Mouse (Mus musculus) cerebellum, postnatal 14 days (tissue): ENCODE data around the gene Cib4.

Source experiments
- DNase-seq, 2 experiments: peaks; one replicate each; pipeline ENCODE4 v3.0.0; 2021; ENCODE audit warnings: mixed read lengths in 2 of 2

Gene Cib4

DNA sequence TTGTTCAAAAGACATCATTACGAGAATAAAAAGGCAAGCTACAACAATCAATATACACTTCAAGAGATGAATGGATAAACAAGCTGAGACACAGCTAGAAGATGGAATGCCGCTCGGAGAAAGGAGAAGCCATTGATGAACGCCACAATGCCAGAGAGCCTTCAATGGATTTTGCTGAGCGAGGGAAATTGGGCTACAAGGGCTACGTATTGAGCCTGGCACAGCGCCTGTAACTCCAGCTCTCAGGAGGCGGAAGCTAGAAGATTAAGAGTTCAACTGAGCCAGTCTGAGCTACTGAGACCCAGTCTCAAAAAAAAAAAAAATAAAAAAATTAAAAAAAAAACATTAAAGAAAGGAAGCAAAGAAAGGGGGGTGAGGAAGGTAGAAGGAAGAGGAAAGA lies 32.5 kb downstream of the Cib4 start:
- peak in 1 of 2 experiments; percentile 41 for DNase-seq

DNA sequence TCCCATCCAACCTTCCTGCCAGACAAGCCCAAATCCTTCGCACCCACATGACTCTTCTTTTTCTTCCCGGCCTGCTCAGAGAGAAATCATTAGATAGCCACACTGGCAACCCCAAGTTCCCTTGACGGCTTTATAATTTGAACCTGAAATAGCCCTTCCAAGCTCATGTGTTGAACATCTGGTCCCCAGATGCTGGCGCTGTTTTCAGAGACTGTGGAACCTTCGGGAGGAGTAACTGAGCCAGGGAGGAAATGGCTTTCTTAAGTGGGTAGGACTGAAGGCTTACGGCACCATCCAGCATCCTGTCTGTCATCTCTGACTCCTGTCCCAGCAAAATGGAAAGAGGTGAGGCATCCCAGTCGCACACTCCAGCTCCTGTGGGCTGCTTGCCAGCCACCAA lies 48.3 kb downstream of the Cib4 start:
- DNase-seq = no peak

DNA sequence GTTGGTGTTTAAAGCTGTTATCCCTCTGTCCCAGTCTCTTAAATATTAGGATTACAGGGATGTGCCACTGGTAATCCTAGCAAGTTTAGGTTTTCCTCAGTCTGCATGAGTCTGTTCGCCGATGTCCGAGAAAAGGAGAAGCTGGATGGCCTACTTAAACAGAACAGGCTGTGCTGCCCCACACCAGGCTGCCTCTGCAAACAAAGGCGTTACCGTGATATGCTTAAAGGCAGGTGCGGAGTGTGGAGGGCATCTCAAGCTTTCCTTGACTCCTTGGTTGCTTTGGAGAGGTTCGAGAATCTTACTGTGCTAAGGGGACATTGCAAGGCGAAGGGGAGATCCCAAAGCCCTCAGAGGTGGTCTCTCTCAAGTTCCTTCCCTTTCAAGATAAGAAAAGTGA lies 48.8 kb downstream of the Cib4 start:
- DNase-seq = no peak

DNA sequence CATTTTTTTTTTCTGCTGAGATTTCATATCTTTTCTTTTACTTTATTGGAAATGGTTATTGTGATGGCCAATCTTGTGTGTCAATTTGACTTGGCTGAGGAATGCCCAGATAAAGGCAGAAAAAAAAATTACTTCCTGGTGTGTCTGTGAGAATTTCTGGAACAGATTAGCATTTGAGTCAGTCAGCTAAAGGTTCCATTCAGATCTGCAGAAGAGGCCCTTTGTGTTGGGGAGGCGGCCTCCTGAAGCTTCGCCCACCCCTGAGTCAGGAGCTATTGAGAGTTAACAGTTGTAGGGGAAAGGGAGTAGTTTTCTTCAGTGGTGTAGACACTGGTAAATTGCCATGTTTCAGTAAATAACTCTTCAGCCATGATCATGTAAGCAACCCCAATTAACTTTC lies 50.3 kb downstream of the Cib4 start:
- no peak for DNase-seq

DNA sequence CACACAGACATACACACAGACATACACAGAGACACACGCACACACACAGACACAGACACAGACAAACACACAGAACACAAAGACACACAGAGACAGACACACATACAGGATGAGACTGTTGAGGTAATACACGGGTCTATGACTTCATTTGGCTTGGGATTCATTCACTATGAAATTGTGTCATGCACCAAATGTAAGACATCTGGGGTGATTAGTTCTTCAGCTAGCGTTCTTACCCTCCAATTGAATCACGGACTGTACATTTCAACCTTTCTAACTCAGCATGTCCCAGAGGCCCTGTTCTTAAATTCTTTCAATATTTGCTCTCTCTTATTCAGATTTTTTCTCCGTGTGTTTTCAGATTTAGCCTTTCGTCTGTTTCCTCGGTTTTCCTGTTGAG lies 51.0 kb downstream of the Cib4 start:
- no peak for DNase-seq

DNA sequence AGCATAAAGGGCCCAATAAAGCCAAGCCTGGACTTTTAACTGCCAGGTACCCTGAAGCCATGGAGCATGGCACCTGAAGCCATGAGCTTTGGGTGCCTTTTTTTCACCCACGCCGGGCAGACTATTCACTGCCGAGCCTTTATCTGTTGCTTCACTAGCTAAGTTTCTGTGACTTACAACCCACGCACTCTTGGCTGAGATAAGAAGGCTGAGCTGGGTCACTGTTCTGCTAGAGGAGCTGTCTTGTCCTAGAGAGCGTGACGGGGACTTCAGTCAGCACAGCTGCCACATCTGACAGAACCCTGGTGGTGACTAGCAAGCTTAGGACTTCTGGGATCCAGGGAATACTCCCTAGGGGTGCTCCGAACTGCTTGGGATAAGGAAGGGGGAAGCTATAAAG lies 51.9 kb downstream of the Cib4 start:
- no peak for DNase-seq

DNA sequence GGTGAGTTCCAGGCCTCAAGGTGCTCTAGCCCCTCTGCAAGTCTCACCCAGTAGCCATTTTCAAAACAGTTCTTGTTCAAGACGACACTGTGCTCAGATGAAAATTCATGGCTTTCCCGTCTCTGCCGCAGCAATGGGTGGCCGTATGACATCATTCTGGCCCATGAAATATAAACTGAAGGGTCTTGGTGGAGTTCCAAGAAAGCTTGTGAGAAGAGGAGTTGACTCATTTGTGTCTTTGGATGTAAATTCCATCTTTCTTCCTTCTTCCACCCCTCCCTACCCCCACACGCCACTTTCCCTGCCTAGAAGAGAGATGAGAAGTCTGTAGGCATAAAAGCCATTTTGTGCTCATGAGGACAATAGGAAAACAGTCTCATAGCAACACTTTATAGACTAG lies 54.8 kb downstream of the Cib4 start:
- no peak for DNase-seq

DNA sequence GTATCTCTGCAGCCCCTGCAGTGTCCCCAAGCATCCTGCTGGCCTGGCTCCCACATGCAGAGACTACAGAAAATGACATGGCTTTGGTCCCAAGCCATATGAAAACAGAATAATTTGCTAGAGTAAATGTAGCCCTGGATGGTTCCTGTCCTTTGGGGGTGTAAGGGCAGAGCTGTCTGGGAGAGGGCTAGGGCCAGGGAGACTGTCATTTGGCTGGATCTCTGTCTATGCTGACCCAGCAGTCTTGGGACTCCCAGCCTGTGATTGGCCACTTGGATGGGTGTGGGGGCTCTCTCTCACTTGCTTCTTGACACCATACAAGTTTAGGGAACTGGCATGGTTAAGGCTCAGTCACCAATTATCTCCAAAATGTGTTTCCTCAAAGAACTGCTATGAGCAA lies 55.4 kb downstream of the Cib4 start:
- no peak for DNase-seq

DNA sequence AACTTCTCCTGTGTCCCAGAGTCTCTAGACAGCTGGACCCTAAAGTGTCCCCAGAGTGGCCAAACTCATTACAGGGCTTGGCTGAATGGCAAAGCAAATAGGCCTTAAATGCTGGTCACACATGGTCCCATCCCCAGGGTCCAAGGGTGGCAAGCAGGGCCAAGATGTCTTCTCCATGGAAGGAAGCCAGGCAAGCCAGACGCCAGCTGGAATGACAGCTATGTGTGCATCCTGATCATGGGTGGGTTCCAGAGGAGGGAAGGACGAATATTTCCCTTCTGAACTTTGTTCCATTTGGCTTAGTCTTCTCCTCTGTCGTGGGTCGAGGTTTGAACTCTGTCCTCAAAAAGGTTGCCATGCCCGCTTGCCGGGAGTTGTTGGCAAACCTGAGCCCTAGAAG lies 60.5 kb downstream of the Cib4 start:
- peak; percentile 50 to 66 for DNase-seq

DNA sequence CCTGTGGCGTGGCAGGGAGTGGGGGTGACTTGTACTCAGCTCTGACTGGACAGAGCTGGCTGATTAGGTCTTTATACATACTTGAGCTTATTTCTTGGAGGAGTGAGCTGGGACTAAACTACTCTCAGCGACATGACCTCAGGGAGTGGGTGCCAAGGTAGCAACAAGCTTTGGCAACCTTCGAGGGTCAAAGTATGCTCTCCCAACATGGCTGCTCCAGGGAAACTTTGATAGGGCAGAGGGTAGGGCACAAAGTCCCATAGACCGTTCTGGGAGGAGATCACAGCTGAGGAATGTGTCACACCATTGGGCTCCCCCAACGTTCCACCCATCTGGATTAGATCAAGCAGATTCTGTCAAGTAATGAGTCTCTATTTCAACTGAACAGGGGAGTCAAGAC lies 61.0 kb downstream of the Cib4 start:
- DNase-seq = no peak

DNA sequence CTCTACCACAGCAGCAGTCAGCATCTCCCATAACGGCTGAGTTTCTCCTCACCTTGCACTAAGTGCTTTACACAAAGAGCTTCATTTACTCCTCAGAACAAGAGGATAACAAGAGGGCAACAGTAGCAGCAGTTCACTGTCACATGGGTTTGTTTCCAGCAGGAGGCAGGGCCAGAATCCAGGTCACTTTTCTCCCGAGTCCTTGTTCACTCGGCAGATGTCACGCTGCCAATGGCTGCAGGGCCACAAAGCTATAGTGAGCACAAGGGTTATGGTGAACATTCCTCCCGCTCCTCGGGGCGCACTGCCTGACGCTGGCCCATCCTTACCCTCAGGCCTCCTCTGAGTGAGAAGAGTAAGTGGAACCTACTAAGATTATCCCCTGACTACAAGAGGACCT lies 62.1 kb downstream of the Cib4 start:
- DNase-seq = peak; percentile 33 to 45

DNA sequence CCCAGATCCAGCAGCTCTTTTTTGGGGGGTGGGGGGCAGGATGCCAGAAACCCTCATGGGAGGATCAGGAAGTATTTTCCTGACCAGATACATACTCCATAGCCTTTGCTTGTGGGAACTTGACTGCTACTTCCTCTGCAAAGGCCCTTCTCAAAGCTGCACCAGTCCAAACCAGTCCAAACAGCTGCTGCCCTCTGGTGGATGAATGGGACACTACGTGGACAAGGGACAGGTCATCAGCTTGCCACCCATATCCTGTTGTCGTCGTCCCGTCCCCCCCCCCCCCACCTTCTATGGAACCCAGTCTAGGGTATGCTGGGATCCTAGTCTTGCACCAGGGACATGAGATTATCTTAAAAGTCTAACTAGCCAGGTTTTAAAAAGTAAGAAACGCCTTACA lies 63.3 kb downstream of the Cib4 start:
- peak; percentile 85 to 92 for DNase-seq

DNA sequence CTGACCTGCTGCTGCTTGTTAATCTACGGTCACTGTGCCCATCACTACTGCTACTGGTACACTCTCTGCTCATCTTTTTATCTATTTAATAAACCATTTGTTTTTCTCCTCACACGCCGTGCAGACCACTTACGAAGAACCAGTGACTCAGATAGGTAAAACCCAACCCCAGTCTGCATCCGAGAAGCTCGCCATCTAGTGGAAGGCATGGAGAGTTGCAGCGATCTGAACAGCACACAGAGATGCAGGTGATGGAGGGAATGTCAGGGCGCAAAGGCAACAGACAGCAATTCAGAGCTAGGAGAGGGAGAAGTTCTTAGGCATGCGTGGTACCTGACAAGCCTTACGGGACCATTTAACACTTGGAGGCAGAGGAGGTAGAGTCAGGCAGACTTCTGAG lies 69.1 kb downstream of the Cib4 start:
- DNase-seq = peak; percentile 70 to 71

DNA sequence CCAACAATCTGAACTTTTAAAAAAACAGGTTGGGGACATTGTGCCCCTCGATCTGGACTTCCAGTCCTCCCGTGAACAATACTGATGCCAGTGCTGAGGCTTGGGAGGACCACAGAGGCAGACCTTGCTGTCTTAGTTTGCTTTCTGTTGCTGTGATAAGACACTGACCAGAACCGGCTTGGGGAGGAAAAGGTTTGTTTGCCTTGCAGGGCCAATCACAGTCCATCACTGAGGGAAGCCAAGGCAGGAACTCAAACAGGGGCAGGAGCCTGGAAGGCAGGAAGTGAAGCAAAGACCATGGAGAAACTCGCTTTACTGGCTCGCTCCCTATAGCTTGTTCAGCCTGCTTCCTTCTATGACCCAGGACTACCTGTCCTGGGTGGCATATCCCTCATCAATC lies 73.5 kb downstream of the Cib4 start:
- DNase-seq = no peak

DNA sequence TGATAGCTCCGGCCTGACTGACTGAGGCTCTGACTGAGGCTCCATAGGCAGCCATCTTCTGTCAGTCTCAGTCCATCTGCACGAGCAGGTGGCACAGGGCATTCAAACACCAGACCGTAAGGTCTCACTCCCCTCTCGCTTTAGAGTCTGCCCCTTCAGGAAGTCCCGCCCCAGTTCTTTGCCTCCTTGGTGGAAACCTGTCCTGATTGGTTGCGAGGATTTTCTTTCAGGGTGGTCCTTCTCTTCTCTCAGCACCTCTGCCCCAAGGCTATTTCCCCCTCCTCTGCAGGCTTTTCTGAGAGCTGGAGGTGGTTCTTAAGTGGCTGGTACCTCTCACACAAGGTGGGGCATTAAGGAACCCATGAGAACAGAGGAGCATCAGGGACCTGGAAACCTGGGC lies 75.2 kb downstream of the Cib4 start:
- no peak for DNase-seq

DNA sequence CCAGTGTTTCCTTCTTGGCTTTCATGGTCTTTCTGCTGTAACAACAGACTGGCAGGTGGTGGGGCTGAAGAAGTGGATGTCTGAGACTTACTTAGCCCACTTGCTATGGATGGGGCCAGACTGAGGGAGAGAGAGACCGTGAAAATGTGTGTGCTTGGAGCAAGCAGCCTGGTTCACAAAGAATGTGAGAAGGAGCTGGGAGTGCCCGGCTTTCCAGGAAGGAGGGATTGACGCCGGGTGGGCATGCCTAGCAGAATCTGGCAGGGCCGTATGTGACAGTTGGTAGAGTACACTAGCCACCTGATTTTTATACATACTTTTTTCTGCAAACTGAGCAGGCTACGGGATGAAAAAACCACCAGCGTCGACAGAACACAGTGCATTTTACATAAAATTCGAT lies 79.3 kb downstream of the Cib4 start:
- peak in 1 of 2 experiments; percentile 45 for DNase-seq

DNA sequence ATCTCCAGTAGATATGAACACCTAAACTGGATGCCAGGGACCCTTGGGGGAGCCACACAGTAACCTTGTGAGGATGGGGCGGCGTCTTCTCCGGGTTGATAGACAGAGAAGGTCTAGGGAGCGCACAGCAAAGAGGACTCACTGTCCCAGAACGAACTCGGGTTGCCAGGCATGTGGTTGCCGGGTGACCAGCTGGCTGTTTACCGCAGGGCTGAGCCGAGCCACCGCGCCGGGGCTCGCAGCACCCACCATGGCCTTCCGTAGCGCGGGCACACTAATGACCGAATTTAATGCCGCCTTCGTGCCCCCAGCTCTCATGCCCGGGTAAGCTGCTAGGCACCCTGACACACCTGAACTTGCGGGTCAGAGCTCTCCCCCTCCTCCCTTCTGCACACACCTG lies 79.8 kb downstream of the Cib4 start, which contains the start of gene 1700001C02Rik:
Gene 1700001C02Rik (plus strand): TSS at position 187 of the 400 bp plus-strand sequence.
- peak; percentile 33 to 45 for DNase-seq

DNA sequence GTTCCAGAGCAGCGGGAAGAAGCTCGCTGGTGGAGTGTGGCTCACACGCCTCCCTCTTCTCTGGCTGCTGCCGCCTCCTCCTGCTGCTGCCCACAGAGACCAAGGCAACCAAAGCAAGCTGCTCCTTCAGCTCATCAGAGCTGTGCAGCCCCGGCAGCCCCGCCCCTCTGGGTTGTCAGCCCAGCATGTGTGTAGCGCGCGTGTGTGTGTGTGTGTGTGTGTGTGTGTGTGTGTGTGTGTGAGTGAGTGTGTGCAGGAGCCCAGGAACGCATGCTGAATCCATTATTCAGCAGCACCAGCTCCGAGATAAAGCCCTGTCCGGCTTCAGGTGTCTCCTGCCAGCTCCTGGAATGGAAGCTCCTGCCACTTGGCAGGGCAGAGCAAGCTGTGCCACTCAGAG lies 83.8 kb downstream of the Cib4 start, which contains the start of gene Otof:
Gene Otof (minus strand): TSS at position 112 of the 400 bp plus-strand sequence.
- peak; percentile 62 to 67 for DNase-seq

DNA sequence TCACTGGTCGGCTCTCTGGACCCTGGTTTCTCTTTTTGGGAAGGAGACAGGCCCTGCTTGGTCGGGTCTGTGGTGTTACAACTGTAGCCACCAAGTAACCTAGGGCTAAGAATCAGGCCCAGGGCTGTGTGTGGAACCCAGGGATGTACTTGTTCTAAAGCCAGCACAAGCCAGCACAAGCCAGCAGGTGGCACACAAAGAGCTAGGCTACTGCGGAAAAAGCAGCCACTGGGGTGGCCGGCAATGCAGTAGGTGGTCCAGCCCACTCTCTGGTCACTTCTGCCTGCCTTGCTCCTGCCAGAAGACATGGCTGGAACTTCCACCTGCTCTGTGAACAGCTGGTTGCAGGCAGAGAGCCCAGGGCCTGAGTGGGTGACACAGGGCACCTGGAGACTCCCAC lies 85.5 kb downstream of the Cib4 start:
- DNase-seq = no peak

DNA sequence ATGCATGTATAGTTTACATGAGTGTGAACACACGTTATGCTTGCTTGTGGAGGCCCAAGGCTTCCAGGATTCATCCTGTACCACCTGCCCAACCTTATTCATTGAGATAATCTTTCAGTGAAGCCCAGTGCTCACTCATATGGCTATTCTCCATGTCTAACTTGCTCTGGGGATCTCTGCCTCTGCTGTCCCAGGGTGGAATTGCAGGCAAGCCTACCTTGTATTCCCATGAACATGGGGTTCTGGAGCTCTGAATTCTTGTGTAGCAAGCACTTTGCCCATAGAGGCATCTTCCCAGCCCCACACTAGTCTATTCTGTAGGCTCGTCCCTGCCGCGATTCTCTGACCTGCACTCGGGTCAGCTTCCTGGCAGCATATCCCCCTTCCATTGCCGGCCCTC lies 89.6 kb downstream of the Cib4 start:
- peak; percentile 51 to 62 for DNase-seq

DNA sequence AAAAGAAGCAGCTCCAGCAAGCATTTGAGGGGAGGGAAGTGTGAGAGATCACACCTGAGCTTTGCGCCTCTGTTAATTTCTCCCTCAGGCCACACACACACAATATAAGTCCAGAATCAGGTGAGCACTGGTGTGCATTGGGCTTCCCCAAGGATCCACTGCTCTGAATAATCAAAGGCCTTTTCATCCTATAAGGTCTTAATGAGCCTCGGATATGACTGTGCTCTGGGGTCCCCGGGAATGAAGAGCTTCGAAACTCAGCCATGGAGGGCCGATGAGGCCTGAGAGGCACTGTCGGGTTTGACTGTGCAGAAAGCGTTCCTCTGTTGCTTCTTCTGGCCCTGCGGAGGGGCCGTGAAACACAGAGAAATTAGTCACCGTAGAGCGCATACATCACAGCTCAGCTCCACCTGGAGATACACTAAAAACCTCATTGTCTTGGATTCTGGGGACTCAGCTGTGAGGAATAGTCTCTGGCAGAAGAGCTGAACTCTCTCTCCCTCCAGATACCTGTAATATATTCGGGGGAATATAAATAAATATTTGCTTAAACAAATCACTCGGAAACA lies 101.2 kb downstream of the Cib4 start:
- DNase-seq = no peak

DNA sequence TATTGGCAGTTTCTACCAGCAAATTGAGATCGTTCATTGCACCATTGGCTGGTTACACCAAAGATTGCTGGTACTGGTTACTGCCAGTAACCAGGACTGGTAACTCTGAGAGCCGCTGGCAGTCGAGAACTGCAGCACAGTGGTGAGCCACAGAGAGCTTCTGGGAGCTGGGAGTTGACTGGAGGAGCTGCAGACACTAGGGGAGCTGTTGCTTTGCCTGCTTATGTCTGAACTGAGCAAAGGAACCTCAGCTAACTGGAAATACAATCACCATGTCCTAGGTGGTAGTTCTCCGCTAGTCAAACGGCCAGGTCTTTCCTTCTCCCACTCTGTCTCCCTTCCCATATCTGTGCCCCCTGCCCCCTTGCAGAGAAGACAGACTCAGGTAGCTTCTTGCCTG lies 103.4 kb downstream of the Cib4 start:
- DNase-seq = peak in 1 of 2 experiments; percentile 21

DNA sequence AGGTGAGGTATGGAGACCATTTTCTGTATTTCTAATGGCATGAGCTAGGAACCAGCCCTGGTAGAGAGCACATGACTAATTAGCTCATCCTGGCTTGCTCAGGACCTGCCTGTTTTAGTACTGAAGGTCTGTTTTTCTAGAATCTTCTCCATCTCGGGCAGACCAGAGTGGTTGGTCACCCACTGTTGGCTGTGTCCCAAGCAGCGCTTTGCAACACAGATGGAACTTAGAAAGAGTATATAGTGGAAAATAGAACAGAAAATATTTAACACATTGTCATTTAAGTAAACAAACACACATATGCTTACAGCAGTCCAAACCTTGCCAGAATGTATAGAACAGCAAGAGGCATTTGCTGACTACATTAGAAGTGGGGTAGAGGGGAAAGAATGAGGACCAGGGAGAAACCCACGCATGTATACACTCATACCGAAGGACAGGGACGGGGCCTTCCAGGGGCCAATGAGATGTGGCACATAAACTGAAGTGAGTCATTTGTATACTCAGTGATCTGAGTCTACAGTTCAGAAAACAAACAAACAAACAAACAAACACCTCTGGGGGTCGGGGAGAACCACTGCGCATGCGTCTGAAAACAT lies 105.2 kb downstream of the Cib4 start:
- no peak for DNase-seq

DNA sequence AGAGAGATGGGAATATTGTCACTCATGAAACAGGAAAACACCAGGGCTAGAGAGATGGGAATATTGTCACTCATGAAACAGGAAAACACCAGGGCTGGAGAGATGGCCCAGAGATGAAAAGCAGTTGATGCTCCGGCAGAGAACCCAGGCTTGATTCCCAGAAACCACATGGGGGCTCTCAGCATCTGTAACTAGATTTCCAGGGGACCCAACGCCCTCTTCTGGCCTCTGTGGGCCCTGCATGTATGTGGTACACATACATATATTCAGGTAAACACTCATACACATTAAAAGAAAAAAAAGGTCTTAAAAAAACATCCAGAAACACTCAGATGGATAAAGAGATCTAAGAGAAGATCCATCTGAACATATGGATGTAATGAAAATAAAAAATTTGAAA lies 106.7 kb downstream of the Cib4 start:
- DNase-seq = peak in 1 of 2 experiments; percentile 53
